Mouse (Mus musculus) testis, adult 2 months (tissue): ENCODE results near the gene Magi2. TPM values are rescaled to one million over a fixed set of nuclear protein-coding genes. Genes with fewer than 3 reads are reported as not detected.

Experiments used
- H3K27ac ChIP-seq: fragments of 200-500 bp; 2 replicates; pipeline ENCODE4 v1.5.1; 2012; ENCODE audit warnings: low read depth, low read length; ENCODE audit not compliant: control insufficient read depth, insufficient read depth
- H3K27me3 ChIP-seq: fragments of 200-500 bp; 2 replicates; pipeline ENCODE4 v1.6.1; 2012; ENCODE audit warnings: mild to moderate bottlenecking, low read length, moderate library complexity; ENCODE audit not compliant: control insufficient read depth, insufficient read depth
- H3K36me3 ChIP-seq: fragments of 200-500 bp; 2 replicates; pipeline ENCODE4 v1.6.1; 2012; ENCODE audit warnings: mild to moderate bottlenecking, low read length; ENCODE audit not compliant: control insufficient read depth, insufficient read depth
- H3K4me1 ChIP-seq: fragments of 200-500 bp; 2 replicates; pipeline ENCODE4 v1.6.1; 2012; ENCODE audit warnings: low read length; ENCODE audit not compliant: control insufficient read depth, insufficient read depth
- H3K4me3 ChIP-seq: fragments of 200-500 bp; 2 replicates; pipeline ENCODE4 v1.5.1; 2012; ENCODE audit warnings: low read depth, mild to moderate bottlenecking, low read length, moderate library complexity, mixed read lengths; ENCODE audit not compliant: control insufficient read depth
- CTCF ChIP-seq: fragments of 200-500 bp; IDR thresholded peaks from 2 replicates; pipeline ENCODE4 v1.5.1; 2012; ENCODE audit warnings: low read depth, mild to moderate bottlenecking, inconsistent platforms, low read length, moderate library complexity; ENCODE audit not compliant: control insufficient read depth, insufficient read depth, insufficient replicate concordance
- POLR2A ChIP-seq: fragments of 200-500 bp; IDR thresholded peaks from 2 replicates; pipeline ENCODE4 v1.6.1; 2012; ENCODE audit warnings: low read depth, mild to moderate bottlenecking, inconsistent platforms, low read length, moderate library complexity; ENCODE audit not compliant: control insufficient read depth
- polyA plus RNA-seq: library from polyadenylated mRNA; depleted of rRNA; stranded (reverse); fragments of >200 nt; gene quantifications from 2 replicates; pipeline ENCODE4 v1.2.3, GENCODE M21; 2012

The Magi2 gene
- polyA plus RNA-seq, 1 experiment, result 6.3 TPM

- TF ChIP-seq POLR2A, result no peak
- TF ChIP-seq CTCF, result no peak
- no peaks in the 10 kb centered on the region for H3K27me3 ChIP-seq
Measured at GRCm38 (mm10) chr5:20667601-20668000, 1440.8 kb downstream of the Magi2 start.

DNA sequence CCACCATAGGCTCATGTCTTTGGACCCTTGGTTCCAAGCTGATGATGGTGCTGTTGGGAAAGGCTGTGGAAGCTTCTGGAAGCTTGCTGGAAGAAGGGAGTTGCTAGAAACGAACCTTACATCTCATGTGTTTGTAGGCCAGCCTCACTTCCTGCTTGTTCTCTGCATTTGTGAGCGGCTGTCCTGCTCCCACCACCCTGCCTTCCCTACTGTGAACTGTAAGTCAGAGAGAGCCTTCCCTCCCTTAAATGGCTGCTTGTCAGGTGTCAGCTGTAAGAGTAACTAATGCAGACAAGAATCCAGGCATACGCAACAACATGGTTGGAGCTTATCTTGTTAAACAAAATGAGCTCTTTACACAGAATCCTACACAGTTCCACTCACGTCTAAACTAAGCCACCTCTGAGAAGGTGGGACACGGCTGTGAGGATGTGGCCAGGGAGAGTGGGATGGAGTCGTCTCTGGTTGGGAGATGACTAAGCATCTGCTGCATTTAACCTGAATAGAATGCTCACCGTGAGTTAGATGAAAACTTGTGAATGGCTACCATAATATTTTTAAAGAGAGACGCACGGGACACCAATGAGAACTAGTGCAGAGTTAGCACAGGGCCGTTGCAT lies 1442.0 kb downstream of the Magi2 start:
- Histone ChIP-seq H3K27ac (no peak overlapping the region), H3K4me3 (no peak overlapping the region), H3K36me3 (no peaks in the 10 kb centered on the region), H3K27me3 (no peaks in the 10 kb centered on the region), H3K4me1 (no peaks in the 10 kb centered on the region)
- no peak for TF ChIP-seq POLR2A
- no peak for TF ChIP-seq CTCF

More at GRCm38 (mm10) chr5:20667601-20668000, 1440.8 kb downstream of the Magi2 start:
- no peaks in the 10 kb centered on the region for H3K36me3 ChIP-seq
- H3K4me1 ChIP-seq, result no peaks in the 10 kb centered on the region
- H3K4me3 ChIP-seq, result no peak overlapping the region
- no peak overlapping the region for H3K27ac ChIP-seq

GRCm38 (mm10) chr5:20669456-20669855 lies 1442.6 kb downstream of the Magi2 start:
- Histone ChIP-seq H3K36me3 (no peaks in the 10 kb centered on the region), H3K4me3 (no peak overlapping the region), H3K27me3 (no peaks in the 10 kb centered on the region), H3K4me1 (no peaks in the 10 kb centered on the region), H3K27ac (no peak overlapping the region)
- TF ChIP-seq POLR2A, result no peak
- no peak for TF ChIP-seq CTCF

- no peak for TF ChIP-seq CTCF
- no peak for TF ChIP-seq POLR2A
Measured at GRCm38 (mm10) chr5:20671826-20672225, 1445.0 kb downstream of the Magi2 start.

GRCm38 (mm10) chr5:20674523-20674922 lies 1447.7 kb downstream of the Magi2 start:
- no peaks in the 10 kb centered on the region for H3K36me3 ChIP-seq
- TF ChIP-seq POLR2A, result no peak
- TF ChIP-seq CTCF, result no peak
- H3K27ac ChIP-seq, result no peak overlapping the region
- H3K4me1 ChIP-seq, result no peaks in the 10 kb centered on the region
- H3K4me3 ChIP-seq, result no peak overlapping the region
- H3K27me3 ChIP-seq, result no peaks in the 10 kb centered on the region

More at GRCm38 (mm10) chr5:20671826-20672225, 1445.0 kb downstream of the Magi2 start:
- H3K36me3 ChIP-seq, result no peaks in the 10 kb centered on the region
- H3K27me3 ChIP-seq, result no peaks in the 10 kb centered on the region
- no peak overlapping the region for H3K4me3 ChIP-seq
- H3K4me1 ChIP-seq, result no peaks in the 10 kb centered on the region
- H3K27ac ChIP-seq, result no peak overlapping the region

GRCm38 (mm10) chr5:20675163-20675665 lies 1448.4 kb downstream of the Magi2 start:
- H3K27ac ChIP-seq, result no peak overlapping the region

GRCm38 (mm10) chr5:20676193-20676871 lies 1449.5 kb downstream of the Magi2 start:
- H3K27ac ChIP-seq, result peak overlapping the region; percentile 64
- H3K27me3 ChIP-seq, result no peaks in the 10 kb centered on the region
- no peaks in the 10 kb centered on the region; the same call in 1 of the 2 replicates for H3K4me1 ChIP-seq
- no peaks in the 10 kb centered on the region for H3K36me3 ChIP-seq
- no peak overlapping the region for H3K4me3 ChIP-seq
- TF ChIP-seq POLR2A (no peak), CTCF (no peak)

More at GRCm38 (mm10) chr5:20675163-20675665, 1448.4 kb downstream of the Magi2 start:
- Histone ChIP-seq H3K36me3 (no peaks in the 10 kb centered on the region), H3K4me1 (no peaks in the 10 kb centered on the region), H3K4me3 (no peak overlapping the region), H3K27me3 (no peaks in the 10 kb centered on the region)
- TF ChIP-seq CTCF (no peak), POLR2A (no peak)
